In genomic region chr6:137362216-137362615, GRCm38 (mm10) we compare ENCODE assay signal across 11 mouse cellular contexts.
DNase-seq lines count a peak whose midpoint lies in the region; ATAC-seq and TF ChIP-seq lines count a peak whose summit lies in the region.
"Had no signal": no experiment of that assay in that cellular context is flagged by ENCODE, and none has a peak within 500 bp of the region (broad histone marks: within the 10 kb centered on the region; RNA-seq: fewer than 3 reads in every experiment).

No protein-coding gene starts in this region.

- ATAC-seq in hindbrain, embryonic 15.5 days (ENCODE audit: low FRiP score, low read depth) = peak; percentile 62; the same call in 1 of the 2 replicates
- peak; percentile 34; the same call in 1 of the 2 replicates for ATAC-seq in midbrain, embryonic 14.5 days (ENCODE audit: low FRiP score, low TSS enrichment)
- no peak for ATAC-seq in frontal cortex, adult (ENCODE audit: low TSS enrichment)

- H3K4me2 ChIP-seq in hindbrain, embryonic 15.5 days = no peak overlapping the region
- H3K4me2 ChIP-seq in midbrain, embryonic 14.5 days (ENCODE audit: low read length) = no peak overlapping the region

- H3K4me1 ChIP-seq in embryonic facial prominence, embryonic 10.5 days = peaks cover 5% of the 10 kb centered on the region
- H3K4me1 ChIP-seq in hindbrain, embryonic 15.5 days (replicated peaks) = peaks cover 8% of the 10 kb centered on the region
- peaks cover 15% of the 10 kb centered on the region; the same call in 1 of the 2 replicates for H3K4me1 ChIP-seq in midbrain, embryonic 14.5 days (ENCODE audit: control insufficient read depth, insufficient read depth, low read length)

- no peaks in the 10 kb centered on the region for H3K9me3 ChIP-seq in embryonic facial prominence, embryonic 10.5 days
- H3K9me3 ChIP-seq in hindbrain, embryonic 15.5 days = no peaks in the 10 kb centered on the region
- no peaks in the 10 kb centered on the region for H3K9me3 ChIP-seq in midbrain, embryonic 14.5 days (ENCODE audit: control insufficient read depth, low read length)

- no peaks in the 10 kb centered on the region for H3K36me3 ChIP-seq in embryonic facial prominence, embryonic 10.5 days (replicated peaks)
- H3K36me3 ChIP-seq in hindbrain, embryonic 15.5 days = no peaks in the 10 kb centered on the region
- H3K36me3 ChIP-seq in midbrain, embryonic 14.5 days (ENCODE audit: control insufficient read depth, insufficient read depth, low read length) = no peaks in the 10 kb centered on the region

- intact Hi-C loops in left cerebral cortex, adult 2 months (cut with DNase I) = loop anchor here (5.0 kb wide), 1 partner anchor 110 kb away; the partner anchor contains the start of gene Ptpro
- intact Hi-C loops in left cerebral cortex, postnatal 36 days (cut with DNase I) = loop anchor here (10.0 kb wide), 1 partner anchor 107 kb away; the partner anchor contains the start of gene Ptpro

- WGBS in embryonic facial prominence, embryonic 10.5 days = 73% methylated on average over 8 of the region's 8 CpGs
- 51% methylated on average over 8 of the region's 8 CpGs for WGBS in hindbrain, embryonic 15.5 days
- 54% methylated on average over 8 of the region's 8 CpGs for WGBS in midbrain, embryonic 14.5 days

- H3K27ac ChIP-seq in left cerebral cortex, adult 2 months = no peak overlapping the region
- H3K27ac ChIP-seq in embryonic facial prominence, embryonic 10.5 days (replicated peaks) = no peak overlapping the region
- no peak overlapping the region for H3K27ac ChIP-seq in hindbrain, embryonic 15.5 days (replicated peaks)
- H3K27ac ChIP-seq in midbrain, embryonic 14.5 days (replicated peaks; ENCODE audit: low read depth, low read length) = no peak overlapping the region

- H3K9ac ChIP-seq in hindbrain, embryonic 15.5 days = no peak overlapping the region
- no peak overlapping the region for H3K9ac ChIP-seq in midbrain, embryonic 14.5 days (replicated peaks; ENCODE audit: low read length)

- no peak for TF ChIP-seq CTCF in left cerebral cortex, adult 2 months (IDR thresholded peaks at IDR 0.05)

- no peak overlapping the region for H3K4me3 ChIP-seq in left cerebral cortex, adult 2 months
- no peak overlapping the region for H3K4me3 ChIP-seq in embryonic facial prominence, embryonic 10.5 days
- H3K4me3 ChIP-seq in hindbrain, embryonic 15.5 days = no peak overlapping the region
- no peak overlapping the region for H3K4me3 ChIP-seq in midbrain, embryonic 14.5 days (replicated peaks; ENCODE audit: low read depth, low read length)

- H3K27me3 ChIP-seq in embryonic facial prominence, embryonic 10.5 days (replicated peaks; ENCODE audit: low read depth, poor library complexity, severe bottlenecking) = no peaks in the 10 kb centered on the region
- no peaks in the 10 kb centered on the region for H3K27me3 ChIP-seq in hindbrain, embryonic 15.5 days
- no peaks in the 10 kb centered on the region for H3K27me3 ChIP-seq in midbrain, embryonic 14.5 days (ENCODE audit: control insufficient read depth, insufficient read depth, low read length)

- peak; percentile 15 to 32 for DNase-seq in left cerebral cortex, adult 2 months (ENCODE audit: extremely low spot score in 1 of 2, low spot score in 2 of 2)
- no peak for DNase-seq in left cerebral cortex, postnatal 36 days (ENCODE audit: low spot score in 2 of 2)
- peak; percentile 46 for DNase-seq in embryonic facial prominence, embryonic 10.5 days (ENCODE audit: low spot score)
- peak; percentile 81 for DNase-seq in midbrain, embryonic 14.5 days
- no peak for DNase-seq in urinary bladder, postnatal 10 days (ENCODE audit: low spot score)
- no peak for DNase-seq in heart, adult 9 months (ENCODE audit: low spot score in 2 of 2)
- DNase-seq: gastrocnemius, postnatal 14 days; kidney, adult 2 months; thymus, postnatal 36 days had no signal

Comparison
In these comparisons a context has a peak if more than half of its experiments do, and no peak if none do; other contexts are left out.
1. DNase-seq: peak in left cerebral cortex, adult 2 months (2 of 2), embryonic facial prominence, embryonic 10.5 days (single experiment) and midbrain, embryonic 14.5 days (single experiment); none in left cerebral cortex, postnatal 36 days (0 of 2), urinary bladder, postnatal 10 days (single experiment) and heart, adult 9 months (0 of 2).